Mouse (Mus musculus) spleen, adult 12 weeks (tissue): ENCODE results near the gene Dock4.

Experiments used
- DNase-seq: peaks from one replicate; pipeline ENCODE4 v3.0.0; 2022; ENCODE audit warnings: low spot score

The Dock4 gene

GRCm38 (mm10) chr12:40445648-40446449 is at the start of gene Dock4, which contains the start of gene Zfp277:
Gene Dock4 (plus strand): TSS chr12:40445952.
Gene Zfp277 (minus strand): TSS chr12:40445902.
- peak; percentile 89 for DNase-seq

- DNase-seq: no peak
Measured at GRCm38 (mm10) chr12:40398916-40399315, 46.8 kb upstream of the Dock4 start.

GRCm38 (mm10) chr12:40399386-40399785 is 46.4 kb upstream of the Dock4 start:
- DNase-seq: no peak

- no peak for DNase-seq
Measured at GRCm38 (mm10) chr12:40399812-40400211, 45.9 kb upstream of the Dock4 start.

GRCm38 (mm10) chr12:40414682-40415311 is 31.0 kb upstream of the Dock4 start:
- DNase-seq: no peak

GRCm38 (mm10) chr12:40415312-40415925 is 30.3 kb upstream of the Dock4 start:
- no peak for DNase-seq

- no peak for DNase-seq
Measured at GRCm38 (mm10) chr12:40417257-40417656, 28.5 kb upstream of the Dock4 start.

- no peak for DNase-seq
Measured at GRCm38 (mm10) chr12:40424991-40425390, 20.8 kb upstream of the Dock4 start.

- DNase-seq: no peak
Measured at GRCm38 (mm10) chr12:40427606-40428005, 18.1 kb upstream of the Dock4 start.

GRCm38 (mm10) chr12:40429976-40430375 is 15.8 kb upstream of the Dock4 start:
- DNase-seq: no peak

- no peak for DNase-seq
Measured at GRCm38 (mm10) chr12:40431075-40431474, 14.7 kb upstream of the Dock4 start.

- DNase-seq: no peak
Measured at GRCm38 (mm10) chr12:40434101-40434500, 11.7 kb upstream of the Dock4 start.

- no peak for DNase-seq
Measured at GRCm38 (mm10) chr12:40438049-40438448, 7.7 kb upstream of the Dock4 start.

- no peak for DNase-seq
Measured at GRCm38 (mm10) chr12:40445206-40445605, 546 bp upstream of the Dock4 start.

GRCm38 (mm10) chr12:40446450-40447381 is 964 bp downstream of the Dock4 start:
- peak; percentile 2 for DNase-seq

- DNase-seq: no peak
Measured at GRCm38 (mm10) chr12:40447561-40448355, 2.0 kb downstream of the Dock4 start.

- no peak for DNase-seq
Measured at GRCm38 (mm10) chr12:40449119-40449795, 3.5 kb downstream of the Dock4 start.

- DNase-seq: no peak
Measured at GRCm38 (mm10) chr12:40456517-40456916, 10.8 kb downstream of the Dock4 start.

- DNase-seq: no peak
Measured at GRCm38 (mm10) chr12:40458977-40459376, 13.2 kb downstream of the Dock4 start.

GRCm38 (mm10) chr12:40459673-40460265 is 14.0 kb downstream of the Dock4 start:
- DNase-seq: no peak
